Mouse (Mus musculus) heart, postnatal 0 days (tissue): ENCODE measurements around the gene Rnf10. TPM values are rescaled to one million over a fixed set of nuclear protein-coding genes. Genes with fewer than 3 reads are reported as not detected.

Experiments
- ATAC-seq: fragments of 200-750 bp; cut with Nextera tagmentation; 2 replicates; pipeline ENCODE4 v1.8.0; 2017; ENCODE audit warnings: low read depth, moderate number of reproducible peaks, moderate library complexity; ENCODE audit not compliant: insufficient read depth
- DNase-seq: peaks from one replicate; pipeline ENCODE4 v3.0.0-alpha.2; 2016; ENCODE audit warnings: low spot score
- H3K27ac ChIP-seq: fragments of 300-500 bp; sonication (generic); 2 replicates; pipeline ENCODE4 v1.5.1; 2014; ENCODE audit warnings: low read depth, mild to moderate bottlenecking
- H3K27me3 ChIP-seq: fragments of 300-500 bp; sonication (generic); 2 replicates; pipeline ENCODE4 v1.6.1; 2014; ENCODE audit warnings: low read length, mixed read lengths; ENCODE audit not compliant: control insufficient read depth, insufficient read depth
- H3K36me3 ChIP-seq: fragments of 300-500 bp; sonication (generic); replicated peaks from 2 replicates; pipeline ENCODE4 v1.6.1; 2014; ENCODE audit warnings: low read length, mixed read lengths; ENCODE audit not compliant: control insufficient read depth, insufficient read depth
- H3K4me1 ChIP-seq: fragments of 300-500 bp; sonication (generic); 2 replicates; pipeline ENCODE4 v1.6.1; 2014; ENCODE audit warnings: antibody characterized with exemption; ENCODE audit not compliant: control insufficient read depth, insufficient read depth
- H3K4me2 ChIP-seq: fragments of 300-500 bp; sonication (generic); 2 replicates; pipeline ENCODE4 v1.6.1; 2014; ENCODE audit warnings: low read depth, mild to moderate bottlenecking, low read length, moderate library complexity
- H3K4me3 ChIP-seq: fragments of 300-500 bp; sonication (generic); 2 replicates; pipeline ENCODE4 v1.5.1; 2014; ENCODE audit warnings: low read depth, low read length
- H3K9ac ChIP-seq: fragments of 300-500 bp; sonication (generic); replicated peaks from 2 replicates; pipeline ENCODE4 v1.6.1; 2014; ENCODE audit warnings: low read depth, low read length, mixed read lengths
- H3K9me3 ChIP-seq: fragments of 300-500 bp; sonication (generic); replicated peaks from 2 replicates; pipeline ENCODE4 v1.6.1; 2016; ENCODE audit warnings: low read length; ENCODE audit not compliant: control insufficient read depth
- CTCF ChIP-seq: IDR thresholded peaks from 2 replicates; pipeline ENCODE4 v1.5.1; 2016; ENCODE audit warnings: antibody characterized with exemption, control low read depth, low read depth
- EP300 ChIP-seq: IDR thresholded peaks from 2 replicates; pipeline ENCODE4 v1.6.1; 2016; ENCODE audit warnings: antibody characterized with exemption, low read depth
- WGBS: fragments of 180-500 bp; shearing (Covaris S2); extraction: QIAGEN DNeasy Blood & Tissue Kit; methylation state at CpG from one replicate; pipeline ENCODE4 v1.1.7; 2014; 5-methylcytosine and 5-hydroxymethylcytosine counted together
- polyA plus RNA-seq: library from polyadenylated mRNA; unstranded; fragments of >200 nt; fragmentation: Nextera tagmentation; extraction: Ambion mirVana; gene quantifications from 2 replicates; pipeline ENCODE4 v1.2.1, GENCODE M21; 2015
- total RNA-seq: library from RNA; depleted of rRNA; stranded (reverse); fragments of >200 nt; gene quantifications from 2 replicates; pipeline ENCODE4 v1.2.3, GENCODE M21; 2014; ENCODE audit warnings: low replicate concordance

Gene Rnf10
- total and polyA plus RNA-seq, 2 experiments from 2014 or later = 82.4 to 105 TPM

DNA sequence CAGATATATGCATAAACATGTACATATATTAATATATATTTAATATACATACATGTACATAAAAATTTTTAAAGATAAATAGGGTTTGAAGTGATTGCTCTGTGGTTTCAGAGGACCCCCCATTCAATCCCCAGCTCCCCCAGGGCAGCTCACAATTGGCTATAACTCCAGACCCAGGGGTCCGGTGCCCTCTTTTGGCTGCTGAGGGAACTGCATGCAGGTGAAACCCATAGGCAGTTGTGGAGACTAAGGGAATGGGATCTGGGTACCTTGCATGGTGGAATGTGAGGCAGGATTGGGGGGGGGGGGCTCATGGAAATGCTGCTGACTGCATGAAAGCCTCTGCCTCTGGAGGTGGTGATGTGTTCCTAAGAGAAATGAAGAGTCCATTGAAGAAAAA is 62.3 kb downstream of the Rnf10 start:
- ATAC-seq (no peak), DNase-seq (no peak)
- no peak overlapping the region for H3K4me3 ChIP-seq
- H3K4me2 ChIP-seq = no peak overlapping the region
- no peak overlapping the region for H3K9ac ChIP-seq
- WGBS = 18% methylated on average over 1 of the region's 1 CpGs
- peaks cover 10% of the 10 kb centered on the region for H3K27me3 ChIP-seq
- TF ChIP-seq EP300 (no peak), CTCF (peak; percentile 38)
- no peaks in the 10 kb centered on the region for H3K9me3 ChIP-seq
- no peaks in the 10 kb centered on the region for H3K36me3 ChIP-seq
- no peaks in the 10 kb centered on the region for H3K4me1 ChIP-seq
- no peak overlapping the region for H3K27ac ChIP-seq

- WGBS = 65% methylated on average over 5 of the region's 5 CpGs
- Histone ChIP-seq H3K9me3 (no peaks in the 10 kb centered on the region), H3K27me3 (peaks cover 23% of the 10 kb centered on the region), H3K4me2 (no peak overlapping the region), H3K27ac (no peak overlapping the region), H3K9ac (no peak overlapping the region), H3K36me3 (no peaks in the 10 kb centered on the region), H3K4me1 (peaks cover 10% of the 10 kb centered on the region), H3K4me3 (no peak overlapping the region)
- DNase-seq = no peak
- ATAC-seq = no peak
- TF ChIP-seq EP300 = no peak
- no peak for TF ChIP-seq CTCF
These were observed 64.1 kb downstream of the Rnf10 start for GRCm38 (mm10) chr5:115208601-115209000.

DNA sequence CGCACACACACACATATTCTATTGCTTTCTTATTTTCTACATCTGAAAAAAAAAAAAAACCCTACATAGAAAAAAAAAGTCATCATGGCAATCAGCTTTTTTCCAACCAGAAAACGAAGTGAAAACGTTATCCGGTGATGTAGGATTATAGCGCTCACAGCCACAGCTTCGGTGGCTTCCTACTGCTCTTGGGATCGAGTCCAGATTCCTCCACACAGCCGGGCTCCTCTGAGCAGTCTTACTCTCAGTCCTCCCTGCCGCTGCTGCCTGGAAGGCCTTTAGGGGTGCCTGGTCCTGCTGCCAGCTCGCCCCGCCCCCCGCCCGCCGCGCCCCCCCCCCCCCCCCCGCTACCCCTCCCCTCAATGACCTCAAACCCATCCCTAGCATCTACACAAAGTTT is 64.8 kb downstream of the Rnf10 start:
- H3K9ac ChIP-seq = no peak overlapping the region
- no peak overlapping the region for H3K4me3 ChIP-seq
- no peak overlapping the region for H3K27ac ChIP-seq
- H3K27me3 ChIP-seq = peaks cover 24% of the 10 kb centered on the region
- no peak overlapping the region for H3K4me2 ChIP-seq
- no peaks in the 10 kb centered on the region for H3K36me3 ChIP-seq
- 19% methylated on average over 9 of the region's 16 CpGs for WGBS
- DNase-seq (no peak), ATAC-seq (no peak)
- no peaks in the 10 kb centered on the region for H3K9me3 ChIP-seq
- H3K4me1 ChIP-seq = peaks cover 10% of the 10 kb centered on the region
- TF ChIP-seq EP300 (no peak), CTCF (no peak)

- ATAC-seq (no peak), DNase-seq (no peak)
- Histone ChIP-seq H3K4me2 (no peak overlapping the region), H3K4me1 (peaks cover 10% of the 10 kb centered on the region), H3K27ac (no peak overlapping the region), H3K9me3 (no peaks in the 10 kb centered on the region), H3K27me3 (peaks cover 24% of the 10 kb centered on the region), H3K4me3 (no peak overlapping the region), H3K9ac (no peak overlapping the region), H3K36me3 (no peaks in the 10 kb centered on the region)
- no peak for TF ChIP-seq CTCF
- TF ChIP-seq EP300 = no peak
- WGBS = 51% methylated on average over 5 of the region's 5 CpGs
These were observed 65.5 kb downstream of the Rnf10 start for GRCm38 (mm10) chr5:115207244-115207643.

GRCm38 (mm10) chr5:115204562-115205311 is 68.0 kb downstream of the Rnf10 start:
- H3K4me3 ChIP-seq = peak overlapping the region; percentile 44
- TF ChIP-seq EP300 = no peak
- no peak for TF ChIP-seq CTCF
- peaks cover 24% of the 10 kb centered on the region for H3K27me3 ChIP-seq
- peak overlapping the region; percentile 37; the same call in 1 of the 2 replicates for H3K9ac ChIP-seq
- 4% methylated on average over 31 of the region's 31 CpGs for WGBS
- ATAC-seq (peak; percentile 58; the same call in 1 of the 2 replicates), DNase-seq (no peak)
- H3K4me2 ChIP-seq = peak overlapping the region; percentile 64
- no peaks in the 10 kb centered on the region for H3K36me3 ChIP-seq
- H3K4me1 ChIP-seq = peaks cover 10% of the 10 kb centered on the region
- peak overlapping the region; percentile 60 for H3K27ac ChIP-seq
- no peaks in the 10 kb centered on the region for H3K9me3 ChIP-seq
